Mouse (Mus musculus) layer of hippocampus, postnatal 36 days (tissue): ENCODE measurements around the gene Pcdh11x. TPM values are rescaled to one million over a fixed set of nuclear protein-coding genes. Genes with fewer than 3 reads are reported as not detected.
"Not testable (repeated sequence)": the region's sequence is repeated elsewhere in the genome, so short reads cannot be mapped to it uniquely, and the experiment has no call there.

ENCODE experiments used
- DNase-seq, 2 experiments: peaks; one replicate each; pipeline ENCODE4 v3.0.0; 2022
- total RNA-seq, 2 experiments: library from RNA; stranded (reverse); gene quantifications; 2 replicates each; pipeline ENCODE4 v1.2.3; 2021

The Pcdh11x gene
- total RNA-seq: 1 to 10 TPM; 7.0 to 7.9 TPM

- peak; percentile 43 to 51 for DNase-seq
Observed at GRCm38 (mm10) chrX:120290011-120290899, at the start of gene Pcdh11x. Gene Pcdh11x, plus strand, starts transcription at chrX:120290259.

GRCm38 (mm10) chrX:120260089-120260488 is 30.0 kb upstream of the Pcdh11x start:
- DNase-seq: no peak

GRCm38 (mm10) chrX:120285522-120285921 is 4.5 kb upstream of the Pcdh11x start:
- DNase-seq: no peak

DNA sequence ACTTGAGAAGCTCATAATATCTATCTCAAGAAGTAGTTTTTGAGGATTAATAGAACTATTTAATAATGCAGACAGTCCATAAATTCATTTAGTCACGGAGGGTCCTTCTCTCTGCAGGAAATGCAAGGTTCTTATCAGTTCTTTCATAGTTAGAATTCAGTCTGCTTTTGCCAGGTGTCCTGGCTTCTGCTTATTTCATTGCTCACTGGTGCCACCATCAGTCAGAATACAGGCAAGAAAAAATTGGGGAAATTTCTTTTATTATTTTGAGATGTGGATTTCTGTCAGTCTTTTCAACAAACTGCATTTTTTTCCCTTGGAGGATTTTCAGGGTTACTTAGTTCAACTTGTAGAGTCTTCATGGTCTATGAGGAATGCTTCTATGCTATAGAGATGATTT is 2.6 kb upstream of the Pcdh11x start:
- no peak for DNase-seq

GRCm38 (mm10) chrX:120290900-120291280 is 831 bp downstream of the Pcdh11x start:
- DNase-seq: no peak

DNA sequence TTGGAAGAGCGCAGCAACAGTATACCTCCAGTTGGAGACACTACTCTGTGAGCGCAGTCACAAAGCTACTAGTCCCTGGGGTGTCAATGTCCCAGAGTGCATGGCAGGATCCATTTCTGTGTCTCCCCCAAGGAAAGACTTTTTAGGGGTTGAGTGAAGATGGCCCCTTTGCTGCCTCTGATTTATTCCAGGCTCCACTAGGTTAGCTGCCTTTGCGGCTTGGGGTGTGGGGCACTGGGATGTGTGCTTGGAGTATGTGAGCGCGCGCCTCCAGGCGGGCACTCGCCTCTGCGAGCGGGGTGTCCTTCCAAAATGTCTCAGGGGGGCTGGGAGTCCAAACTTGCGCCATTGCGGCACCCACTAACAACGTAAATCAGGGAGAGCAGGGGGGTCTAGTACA is 1.6 kb downstream of the Pcdh11x start:
- DNase-seq: peak in 1 of 2 experiments; percentile 9

DNA sequence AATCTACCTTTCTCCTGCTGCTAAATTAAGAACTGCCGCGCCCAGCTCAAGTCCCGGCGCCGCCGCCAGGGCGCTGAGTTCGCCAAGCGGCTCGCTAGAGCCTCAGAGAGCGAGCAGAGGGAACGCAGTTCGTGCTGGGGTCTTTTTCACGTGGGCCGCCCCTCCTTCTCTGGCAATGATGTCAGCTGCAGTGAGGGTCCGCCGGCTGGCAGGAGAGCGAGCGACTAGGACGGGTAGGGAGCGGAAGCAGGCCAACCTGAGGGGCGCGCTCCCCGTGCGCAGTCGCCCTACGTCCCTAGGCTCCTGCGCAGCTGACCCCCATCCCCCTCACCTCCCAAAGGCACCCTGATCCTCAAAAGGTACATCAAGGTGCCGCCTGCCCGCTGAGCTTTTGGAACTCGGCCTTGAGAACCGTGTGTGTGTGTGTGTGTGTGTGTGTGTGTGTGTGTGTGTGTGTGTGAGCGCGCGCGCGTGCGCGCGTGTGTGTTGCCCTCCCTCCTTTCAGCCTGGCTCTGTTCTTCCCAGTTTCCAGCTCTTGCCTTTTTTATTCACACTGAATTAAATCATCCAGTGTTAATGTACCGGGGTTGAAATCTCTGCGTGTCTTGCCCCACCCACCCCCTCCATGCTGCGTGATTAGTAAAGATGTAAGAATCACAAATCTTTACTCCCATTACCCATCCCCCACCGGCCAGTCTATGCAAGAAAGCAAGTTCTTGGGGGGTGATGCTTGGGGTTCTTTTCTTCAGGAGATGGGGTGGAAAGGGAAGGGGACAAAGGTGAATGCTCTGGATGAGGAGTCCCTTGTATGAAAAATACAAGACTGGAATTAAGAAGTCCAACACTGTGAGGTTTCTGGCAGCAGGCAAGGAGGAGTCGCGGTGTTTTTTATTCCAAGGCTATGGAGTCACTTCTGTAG is 3.0 kb downstream of the Pcdh11x start:
- peak; percentile 24 for DNase-seq

DNA sequence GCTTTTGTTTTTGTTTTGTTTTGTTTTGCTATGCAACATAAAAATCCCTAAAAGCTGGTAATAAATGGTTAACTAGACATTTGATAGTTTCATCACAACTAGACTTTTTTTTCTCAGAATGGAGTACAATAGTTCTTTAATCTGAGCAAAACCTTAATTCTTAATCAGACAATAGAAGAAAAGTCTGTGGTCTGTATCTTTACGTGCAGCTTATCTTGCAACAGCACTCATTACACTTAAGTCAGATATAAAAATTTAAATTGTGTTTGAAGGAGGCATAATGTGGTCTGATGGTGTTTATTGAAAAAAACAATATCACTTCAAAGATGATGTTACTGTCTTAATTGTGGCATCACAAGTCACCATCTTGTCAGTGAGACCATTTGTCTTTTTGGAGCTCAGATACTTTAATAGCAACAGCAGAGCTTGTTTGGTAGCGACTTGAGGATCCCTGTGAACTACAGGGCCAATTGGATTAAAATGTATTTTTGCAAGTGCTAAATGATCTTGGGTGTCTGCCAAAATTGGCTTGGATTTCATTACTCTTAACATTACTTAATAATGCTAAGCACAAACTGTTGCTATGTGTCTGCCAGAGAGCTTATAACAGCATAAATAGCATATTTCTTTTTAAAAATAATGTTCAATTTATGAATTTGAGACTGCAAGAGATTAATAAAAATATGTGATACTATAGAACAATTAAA is 11.6 kb downstream of the Pcdh11x start:
- no peak for DNase-seq

GRCm38 (mm10) chrX:120312995-120313394 is 22.9 kb downstream of the Pcdh11x start, which contains the start of gene H2afb3:
Gene H2afb3, minus strand, starts transcription at chrX:120313095.
- not testable (repeated sequence) for DNase-seq

- DNase-seq: no peak
Observed at GRCm38 (mm10) chrX:120466225-120466624, 176.2 kb downstream of the Pcdh11x start.

GRCm38 (mm10) chrX:120486428-120486827 is 196.4 kb downstream of the Pcdh11x start:
- DNase-seq: no peak

DNA sequence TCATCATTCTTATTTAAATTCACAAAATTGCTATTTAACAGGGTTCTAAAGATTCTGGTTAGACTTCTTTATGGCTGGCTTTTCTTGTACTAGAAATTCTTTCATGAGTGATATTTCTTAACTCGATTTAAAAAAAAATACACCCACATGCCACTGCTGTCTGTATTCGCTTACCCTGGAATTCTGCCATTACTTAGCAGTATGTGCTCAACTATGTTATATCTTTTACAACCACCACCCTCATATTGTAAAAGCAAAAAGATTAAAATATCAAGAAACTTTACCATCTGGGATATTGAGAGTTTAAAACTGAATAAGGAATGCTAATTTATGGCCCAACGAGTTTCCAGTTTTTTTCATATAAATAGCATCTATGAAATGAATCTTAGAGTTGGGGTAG is 234.9 kb downstream of the Pcdh11x start:
- no peak for DNase-seq

DNA sequence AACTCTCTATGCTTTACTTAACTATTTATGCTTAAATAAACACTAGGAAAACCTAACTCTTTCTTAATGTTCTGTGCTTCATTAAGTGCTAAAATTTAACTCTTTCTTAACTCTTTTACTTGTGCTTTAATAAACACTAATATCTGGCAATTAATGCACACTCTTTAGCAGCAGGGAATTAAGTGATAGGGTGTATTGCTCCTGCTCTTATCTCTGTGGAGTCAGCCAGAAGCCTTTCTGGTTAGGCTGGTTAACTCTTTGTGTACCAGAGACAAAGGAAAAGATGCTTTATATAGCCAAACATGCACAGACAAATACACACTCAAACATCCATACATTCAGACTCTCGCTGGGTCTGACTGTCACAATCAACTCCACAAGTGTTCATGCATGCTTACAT is 309.2 kb downstream of the Pcdh11x start:
- no peak for DNase-seq

- DNase-seq: no peak
Observed at GRCm38 (mm10) chrX:120618460-120618859, 328.4 kb downstream of the Pcdh11x start.

DNA sequence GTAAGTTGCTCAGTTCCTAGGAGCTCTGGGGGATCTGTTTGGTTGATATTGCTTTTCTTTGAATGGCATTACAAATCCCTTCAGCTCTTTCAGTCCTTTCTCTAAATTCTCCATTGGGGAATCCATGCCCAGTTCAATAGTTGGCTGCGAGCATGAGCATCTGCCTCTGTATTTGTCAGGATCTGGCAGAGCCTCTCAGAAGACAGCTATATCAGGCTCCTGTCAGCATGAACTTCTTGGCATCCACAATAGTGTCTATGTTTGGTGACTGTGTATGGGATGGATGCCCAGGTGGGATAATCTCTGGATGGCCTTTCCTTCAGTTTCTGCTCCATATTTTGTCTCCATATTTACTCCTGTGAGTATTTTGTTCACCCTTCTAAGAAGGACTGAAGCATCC is 380.2 kb downstream of the Pcdh11x start:
- peak; percentile 11 to 12 for DNase-seq

DNA sequence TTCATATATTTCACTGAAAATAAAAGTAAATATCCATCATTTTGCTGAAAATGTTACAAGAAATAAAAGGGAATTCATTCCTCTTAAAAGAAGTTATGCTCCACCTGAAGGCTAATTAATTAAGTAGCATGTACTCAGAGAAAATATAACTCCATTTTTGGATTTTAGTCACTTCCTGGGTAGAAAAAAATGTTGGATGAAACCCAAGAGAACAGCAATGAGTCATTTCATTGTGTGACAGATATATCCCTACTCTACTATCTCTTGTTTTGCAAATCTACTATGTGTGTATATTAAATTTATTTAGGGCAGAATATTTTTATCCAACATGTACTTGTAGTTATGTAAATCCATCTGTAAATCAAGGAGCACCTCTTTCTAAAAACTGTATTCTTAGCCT is 444.1 kb downstream of the Pcdh11x start:
- DNase-seq: no peak

- no peak for DNase-seq
Observed at GRCm38 (mm10) chrX:120735792-120736191, 445.7 kb downstream of the Pcdh11x start.

DNA sequence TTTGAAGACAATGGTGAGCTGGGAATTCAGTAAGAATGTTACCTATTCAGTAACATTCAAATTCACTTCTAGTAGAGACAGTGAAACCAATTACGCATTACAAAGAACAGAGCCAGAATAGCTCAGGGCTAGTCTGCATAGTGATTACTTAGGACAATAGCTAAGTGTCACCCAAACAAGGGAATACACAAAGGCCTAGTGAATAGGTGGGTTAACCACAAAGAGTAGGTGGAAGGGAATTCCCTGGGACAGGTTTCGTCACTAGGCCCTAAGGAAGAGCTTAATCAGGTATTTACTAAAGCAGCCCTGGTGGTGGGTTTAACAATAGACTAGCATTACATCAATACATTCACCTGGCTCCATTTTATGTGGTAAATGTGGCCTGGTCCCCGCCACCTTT is 654.5 kb downstream of the Pcdh11x start:
- DNase-seq: no peak
